Mouse (Mus musculus) embryo, embryonic 11 days (tissue): ENCODE results near the gene Afp.

ENCODE experiments used
- DNase-seq: peaks from one replicate; pipeline ENCODE4 v3.0.0-alpha.2; 2015

Gene Afp

DNA sequence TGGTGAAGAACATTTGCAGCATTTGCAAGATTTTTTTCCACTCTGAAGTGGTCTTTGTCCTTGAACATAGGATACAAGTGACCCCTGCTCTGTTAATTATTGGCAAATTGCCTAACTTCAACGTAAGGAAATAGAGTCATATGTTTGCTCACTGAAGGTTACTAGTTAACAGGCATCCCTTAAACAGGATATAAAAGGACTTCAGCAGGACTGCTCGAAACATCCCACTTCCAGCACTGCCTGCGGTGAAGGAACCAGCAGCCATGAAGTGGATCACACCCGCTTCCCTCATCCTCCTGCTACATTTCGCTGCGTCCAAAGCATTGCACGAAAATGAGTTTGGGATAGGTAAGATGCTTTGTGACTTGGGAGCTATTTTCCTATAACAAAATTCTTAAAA lies at the start of gene Afp:
Gene Afp (plus strand): TSS at position 220 of the 400 bp plus-strand sequence.
- no peak for DNase-seq

DNA sequence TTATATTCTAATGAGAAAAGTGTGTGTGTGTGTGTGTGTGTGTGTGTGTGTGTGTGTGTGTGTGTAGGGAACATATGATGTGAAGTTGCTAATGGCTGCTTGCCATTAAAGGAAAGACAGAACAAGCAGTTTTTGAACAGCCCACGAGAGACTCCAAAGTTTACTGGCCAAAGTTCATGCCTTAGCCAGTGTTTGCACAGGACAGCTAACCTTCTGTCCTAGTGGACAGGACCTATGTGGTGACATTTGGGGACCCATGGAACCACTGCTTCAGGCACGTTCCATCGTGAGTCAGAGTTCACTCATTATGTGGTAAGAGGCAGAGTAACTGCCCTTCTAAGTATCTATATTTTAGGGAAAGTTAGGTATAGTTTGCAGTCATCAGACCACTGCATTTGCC lies 43.0 kb upstream of the Afp start:
- DNase-seq: no peak

DNA sequence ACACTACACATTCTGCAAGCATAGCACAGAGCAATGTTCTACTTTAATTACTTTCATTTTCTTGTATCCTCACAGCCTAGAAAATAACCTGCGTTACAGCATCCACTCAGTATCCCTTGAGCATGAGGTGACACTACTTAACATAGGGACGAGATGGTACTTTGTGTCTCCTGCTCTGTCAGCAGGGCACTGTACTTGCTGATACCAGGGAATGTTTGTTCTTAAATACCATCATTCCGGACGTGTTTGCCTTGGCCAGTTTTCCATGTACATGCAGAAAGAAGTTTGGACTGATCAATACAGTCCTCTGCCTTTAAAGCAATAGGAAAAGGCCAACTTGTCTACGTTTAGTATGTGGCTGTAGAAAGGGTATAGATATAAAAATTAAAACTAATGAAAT lies 40.6 kb upstream of the Afp start:
- no peak for DNase-seq

DNA sequence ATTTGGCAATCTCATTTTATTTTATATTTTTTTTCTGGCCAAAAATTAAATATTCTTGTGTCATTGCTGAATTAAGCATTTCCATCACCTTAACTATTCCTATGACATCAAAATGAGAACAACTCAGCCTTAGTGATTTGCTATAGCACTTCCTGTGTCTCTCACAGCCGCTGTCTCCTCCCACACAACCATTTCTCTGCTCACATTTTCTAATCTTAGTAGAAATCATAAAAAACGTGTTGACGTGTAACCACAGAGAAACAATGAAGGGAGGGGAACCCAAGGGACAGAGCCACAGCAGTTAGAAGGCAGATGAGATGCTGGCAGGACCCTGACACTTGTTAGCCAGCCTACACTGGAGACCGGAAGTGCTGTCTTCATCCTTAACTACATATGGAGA lies 37.8 kb upstream of the Afp start:
- DNase-seq: no peak

DNA sequence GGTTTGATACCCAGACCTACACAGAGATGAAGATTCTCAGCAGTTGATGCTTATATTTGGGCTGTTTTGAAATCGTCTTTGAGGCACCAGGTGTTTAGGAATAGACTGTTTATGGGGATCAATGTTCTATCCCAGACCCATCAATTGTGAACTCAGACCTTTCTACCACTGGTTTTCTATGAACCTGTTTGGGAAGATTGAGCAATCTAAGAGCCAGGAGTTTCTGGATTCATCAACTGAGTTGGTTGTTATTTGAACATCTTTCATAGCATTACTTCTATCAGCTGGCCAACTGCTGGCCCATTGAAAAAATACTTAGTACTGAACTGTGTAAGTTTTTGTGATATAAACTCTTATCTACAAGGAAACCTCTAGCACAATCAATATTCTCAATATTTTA lies 33.3 kb upstream of the Afp start:
- no peak for DNase-seq

DNA sequence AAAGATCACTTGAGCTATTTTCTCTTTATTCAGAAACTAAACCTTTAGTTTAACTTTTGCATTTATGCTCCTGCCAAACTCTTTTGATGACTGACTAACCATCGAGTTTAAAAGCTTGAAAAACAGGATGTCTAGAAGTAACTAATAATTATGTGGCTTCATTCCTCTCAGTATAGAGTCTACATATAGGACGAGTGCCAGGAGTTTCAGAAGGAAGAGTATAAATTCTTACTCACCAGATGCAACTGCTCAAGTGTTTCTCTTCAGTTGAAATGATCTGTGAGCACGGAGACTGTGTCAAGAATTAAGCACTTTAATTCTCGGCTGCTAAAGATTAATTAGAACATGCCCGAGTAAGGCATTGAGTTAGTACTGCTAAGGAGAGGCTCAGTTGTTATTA lies 31.8 kb upstream of the Afp start:
- no peak for DNase-seq

DNA sequence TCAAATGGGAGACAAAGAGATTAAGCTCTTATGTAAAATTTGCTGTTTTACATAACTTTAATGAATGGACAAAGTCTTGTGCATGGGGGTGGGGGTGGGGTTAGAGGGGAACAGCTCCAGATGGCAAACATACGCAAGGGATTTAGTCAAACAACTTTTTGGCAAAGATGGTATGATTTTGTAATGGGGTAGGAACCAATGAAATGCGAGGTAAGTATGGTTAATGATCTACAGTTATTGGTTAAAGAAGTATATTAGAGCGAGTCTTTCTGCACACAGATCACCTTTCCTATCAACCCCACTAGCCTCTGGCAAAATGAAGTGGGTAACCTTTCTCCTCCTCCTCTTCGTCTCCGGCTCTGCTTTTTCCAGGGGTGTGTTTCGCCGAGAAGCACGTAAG lies 29.9 kb upstream of the Afp start, which contains the start of gene Alb:
Gene Alb (plus strand): TSS at position 279 of the 400 bp plus-strand sequence.
- DNase-seq: no peak

DNA sequence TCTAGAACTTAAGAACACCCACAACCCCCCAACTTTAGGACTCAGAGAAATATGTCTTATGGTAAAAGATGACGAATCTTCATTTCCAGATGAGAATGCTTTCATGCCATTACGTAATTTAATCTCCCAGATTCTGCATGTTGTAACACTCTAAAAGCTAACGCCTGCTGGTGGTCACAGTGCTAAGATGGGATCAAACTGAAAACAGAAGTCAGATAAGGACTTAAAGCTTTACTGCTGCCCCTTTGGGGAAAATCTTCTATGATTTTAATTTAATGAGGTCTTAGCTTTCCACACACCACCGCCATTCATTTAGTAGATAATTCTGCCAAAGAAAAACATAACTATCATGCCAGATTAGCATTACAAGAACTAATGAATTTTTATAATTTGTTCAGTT lies 23.7 kb upstream of the Afp start:
- no peak for DNase-seq

DNA sequence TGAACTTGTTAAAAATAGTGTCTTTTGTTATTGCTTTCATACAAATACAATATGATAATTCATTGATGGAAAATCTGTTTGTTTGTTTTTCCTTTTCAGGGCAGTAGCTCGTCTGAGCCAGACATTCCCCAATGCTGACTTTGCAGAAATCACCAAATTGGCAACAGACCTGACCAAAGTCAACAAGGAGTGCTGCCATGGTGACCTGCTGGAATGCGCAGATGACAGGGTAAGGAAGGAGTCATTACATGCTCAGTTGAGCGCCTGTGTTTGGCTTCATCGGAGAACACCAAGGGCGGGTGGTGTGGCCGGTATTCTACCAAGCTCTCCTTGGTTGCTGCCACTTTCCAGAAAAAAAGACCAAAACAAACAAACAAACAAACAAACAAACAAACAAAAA lies 23.3 kb upstream of the Afp start:
- peak; percentile 68 for DNase-seq

DNA sequence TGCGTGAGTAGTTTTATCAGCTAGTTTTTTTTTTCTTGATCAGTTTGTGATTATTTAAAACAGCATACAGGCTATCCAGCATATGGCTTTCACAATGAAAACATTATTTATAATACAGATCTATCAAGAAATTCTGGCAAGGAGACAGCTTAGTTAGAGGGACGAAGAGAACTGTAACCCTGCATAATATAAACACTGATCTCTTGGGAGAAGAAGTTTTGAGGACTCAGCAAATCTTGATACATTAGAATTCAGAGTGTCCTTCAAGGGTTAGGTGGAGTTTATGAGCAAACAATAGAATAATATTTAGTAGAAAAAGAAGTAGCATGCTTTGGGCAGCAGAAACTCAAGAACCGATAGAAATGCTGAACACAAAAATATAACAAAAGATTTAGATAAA lies 19.7 kb upstream of the Afp start:
- DNase-seq: no peak

DNA sequence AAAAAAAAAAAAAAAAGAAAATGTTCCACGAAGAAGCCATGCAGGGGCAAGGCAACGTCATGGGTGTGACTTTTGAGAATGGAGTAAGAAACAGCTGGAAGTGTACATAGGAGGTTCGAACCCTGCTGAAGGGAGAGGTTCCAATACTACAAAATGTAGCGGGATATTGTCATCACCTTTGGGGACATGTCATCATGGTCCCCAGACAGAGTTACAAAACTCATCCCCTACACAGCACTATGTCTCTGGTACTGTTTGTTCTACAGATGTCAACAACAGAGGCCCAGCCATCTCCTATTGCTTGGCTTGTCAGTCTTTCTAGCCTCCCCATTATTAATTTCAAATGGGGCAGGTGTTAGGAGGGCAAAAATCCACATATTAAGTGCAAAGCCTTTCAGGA lies 16.6 kb upstream of the Afp start:
- no peak for DNase-seq

DNA sequence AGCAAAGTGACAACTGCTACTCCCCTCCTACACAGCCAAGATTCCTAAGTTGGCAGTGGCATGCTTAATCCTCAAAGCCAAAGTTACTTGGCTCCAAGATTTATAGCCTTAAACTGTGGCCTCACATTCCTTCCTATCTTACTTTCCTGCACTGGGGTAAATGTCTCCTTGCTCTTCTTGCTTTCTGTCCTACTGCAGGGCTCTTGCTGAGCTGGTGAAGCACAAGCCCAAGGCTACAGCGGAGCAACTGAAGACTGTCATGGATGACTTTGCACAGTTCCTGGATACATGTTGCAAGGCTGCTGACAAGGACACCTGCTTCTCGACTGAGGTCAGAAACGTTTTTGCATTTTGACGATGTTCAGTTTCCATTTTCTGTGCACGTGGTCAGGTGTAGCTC lies 16.2 kb upstream of the Afp start:
- no peak for DNase-seq

DNA sequence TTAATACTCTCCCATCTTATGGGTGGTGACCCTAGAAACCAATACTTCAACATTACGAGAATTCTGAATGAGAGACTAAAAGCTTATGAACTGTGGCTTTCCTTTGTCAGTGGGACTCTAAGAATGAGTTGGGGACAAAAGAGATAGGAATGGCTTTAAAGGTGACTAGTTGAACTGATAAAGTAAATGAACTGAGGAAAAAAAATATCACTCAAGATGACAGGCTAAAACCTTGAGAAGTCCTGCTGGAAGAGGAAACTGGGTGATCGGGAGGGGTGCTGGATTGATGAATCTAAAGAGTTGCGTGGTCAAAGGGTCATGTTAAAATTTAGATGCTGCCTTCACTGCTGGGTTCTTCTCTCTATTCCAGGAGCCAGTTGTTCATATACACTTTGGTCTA lies 13.8 kb upstream of the Afp start:
- DNase-seq: no peak

DNA sequence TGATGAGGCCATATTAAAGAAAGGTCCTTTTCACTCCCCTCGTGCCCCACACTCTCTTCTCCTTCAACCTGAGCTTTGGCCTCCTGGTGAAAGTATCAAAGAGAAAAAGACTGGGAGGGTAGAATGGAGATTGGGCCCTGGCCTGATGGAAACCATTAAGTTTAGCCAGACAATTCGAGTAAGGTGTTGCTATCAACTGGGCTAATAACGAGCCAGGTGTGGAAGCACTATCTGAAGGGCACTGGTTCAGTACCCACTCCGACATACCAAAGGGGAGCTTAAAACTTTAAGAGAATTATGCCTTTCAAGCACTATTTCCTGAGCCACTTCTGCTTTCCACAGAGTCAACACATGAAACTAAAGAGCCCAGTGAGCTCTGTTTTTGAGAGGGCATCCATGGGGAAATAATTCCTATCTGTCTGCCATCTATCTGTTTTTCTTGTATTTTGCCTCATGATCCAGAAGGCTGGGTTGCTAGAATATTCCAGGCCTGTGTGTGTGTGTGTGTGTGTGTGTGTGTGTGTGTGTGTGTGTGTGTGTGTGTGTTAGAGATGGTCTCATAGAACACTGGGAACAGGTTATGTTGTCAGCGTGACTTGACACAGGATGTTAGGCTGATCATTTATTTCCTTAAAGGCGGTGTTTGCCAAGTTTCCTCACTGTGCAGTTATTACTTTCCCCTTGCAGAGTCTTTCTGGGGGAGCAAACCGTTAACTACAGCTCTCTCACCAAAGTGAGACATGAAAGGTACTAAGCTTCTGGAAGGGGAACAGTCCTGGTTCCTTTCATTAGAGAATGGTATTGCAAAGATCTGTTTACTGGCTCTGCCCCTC lies 13.0 kb upstream of the Afp start:
- no peak for DNase-seq

DNA sequence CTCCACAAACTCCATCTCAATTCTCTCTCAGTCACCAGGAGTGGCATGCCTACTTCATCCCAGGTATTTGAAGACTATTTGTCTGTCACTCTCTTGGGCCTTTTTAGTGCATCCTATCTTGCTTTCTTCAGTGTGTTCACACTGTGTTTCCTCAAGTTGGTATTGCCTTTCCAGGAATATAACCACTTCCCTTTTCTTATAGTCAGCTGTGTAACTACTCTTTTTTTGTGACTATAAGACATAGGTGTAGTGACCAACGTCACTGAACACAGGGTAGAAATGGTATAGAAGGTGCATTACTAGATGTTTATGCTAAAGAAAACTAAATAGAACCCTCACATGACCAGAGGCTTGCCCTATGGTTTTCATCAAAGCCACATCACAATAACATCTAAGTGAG lies 11.7 kb upstream of the Afp start:
- no peak for DNase-seq

DNA sequence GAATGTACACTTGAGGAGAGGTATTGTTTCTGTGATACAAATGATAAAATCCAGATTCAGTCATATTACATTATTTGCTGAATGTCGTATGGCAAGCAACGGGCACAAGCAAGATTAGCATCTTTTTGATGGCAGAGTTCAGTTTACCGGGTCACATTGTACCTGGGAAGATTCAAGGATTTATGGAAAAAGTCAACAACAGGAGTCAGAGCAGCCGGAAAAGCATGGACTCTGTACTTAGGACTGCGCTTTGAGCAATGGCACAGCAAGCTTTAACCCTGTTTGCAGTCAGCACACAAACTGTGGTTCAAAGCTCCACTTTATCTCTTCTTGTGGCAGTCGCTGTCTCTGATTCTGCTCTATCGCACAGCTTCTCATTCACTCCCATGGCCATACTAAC lies 4.9 kb upstream of the Afp start:
- DNase-seq: no peak

DNA sequence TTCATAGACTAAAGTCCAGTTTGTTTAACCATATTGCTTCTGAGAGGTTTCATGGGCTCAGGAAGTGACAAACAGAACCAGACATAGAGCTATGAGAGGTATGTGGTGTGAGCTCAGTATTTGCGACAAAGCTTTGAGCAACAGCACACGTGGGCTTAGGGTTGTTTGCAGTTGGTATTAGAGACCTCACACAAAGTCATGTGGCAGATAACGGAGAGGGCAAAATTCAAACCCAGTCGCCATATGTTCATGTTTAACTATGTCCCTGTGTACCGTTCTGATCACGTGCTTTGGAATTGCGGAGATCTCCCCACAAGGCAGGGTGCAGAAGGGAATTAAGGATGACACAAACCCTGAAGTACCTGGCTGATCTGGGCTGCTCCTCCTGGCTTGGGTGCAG lies 2.2 kb upstream of the Afp start:
- DNase-seq: no peak

DNA sequence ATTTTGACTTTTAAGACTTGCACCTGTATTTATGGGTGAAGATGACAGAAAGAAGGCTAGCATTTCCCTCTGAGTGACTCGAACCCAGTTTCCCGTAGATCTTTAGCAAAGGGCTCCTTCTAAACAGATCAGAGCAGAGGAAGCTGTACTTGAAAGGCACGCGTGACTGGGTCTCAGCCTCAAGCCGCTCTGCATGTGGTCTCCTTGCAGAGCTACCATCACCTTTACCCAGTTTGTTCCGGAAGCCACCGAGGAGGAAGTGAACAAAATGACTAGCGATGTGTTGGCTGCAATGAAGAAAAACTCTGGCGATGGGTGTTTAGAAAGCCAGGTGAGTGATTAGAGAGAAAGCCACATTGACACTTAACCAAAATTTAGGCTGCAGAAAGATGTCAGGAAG lies 1.9 kb downstream of the Afp start:
- DNase-seq: no peak

DNA sequence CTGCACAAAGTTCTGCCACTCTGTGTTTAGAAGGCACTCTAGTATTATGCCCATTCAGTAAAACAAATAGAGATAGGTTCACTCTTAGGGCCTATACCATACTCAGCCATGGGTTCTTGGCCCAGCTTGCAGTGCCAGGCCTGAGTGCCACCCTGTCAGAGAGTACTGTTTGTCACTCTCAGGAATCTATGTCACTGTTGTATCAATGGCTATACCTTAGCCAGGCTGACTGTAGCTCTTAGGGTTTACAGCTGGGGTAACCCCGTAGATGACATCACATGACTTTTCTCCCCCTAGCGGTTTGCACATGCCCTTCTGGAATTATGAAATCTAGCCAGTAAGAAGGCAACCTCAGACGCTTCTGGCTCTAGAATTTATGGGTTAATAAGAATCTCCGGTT lies 3.8 kb downstream of the Afp start:
- no peak for DNase-seq

DNA sequence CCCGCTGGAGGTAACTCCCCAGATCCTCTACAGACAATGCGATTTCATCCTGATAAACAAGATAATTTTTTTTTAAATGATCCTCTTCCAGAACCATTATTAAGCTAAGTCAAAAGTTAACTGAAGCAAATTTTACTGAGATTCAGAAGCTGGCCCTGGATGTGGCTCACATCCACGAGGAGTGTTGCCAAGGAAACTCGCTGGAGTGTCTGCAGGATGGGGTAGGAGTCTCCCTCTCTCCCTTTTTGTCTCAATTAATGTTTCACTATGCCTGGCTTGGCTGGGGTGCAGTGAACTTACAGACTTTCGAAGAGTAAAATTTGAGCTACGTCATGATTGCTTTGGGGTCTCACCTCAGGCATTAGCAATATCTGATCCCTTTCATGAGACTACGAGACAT lies 9.0 kb downstream of the Afp start:
- no peak for DNase-seq

DNA sequence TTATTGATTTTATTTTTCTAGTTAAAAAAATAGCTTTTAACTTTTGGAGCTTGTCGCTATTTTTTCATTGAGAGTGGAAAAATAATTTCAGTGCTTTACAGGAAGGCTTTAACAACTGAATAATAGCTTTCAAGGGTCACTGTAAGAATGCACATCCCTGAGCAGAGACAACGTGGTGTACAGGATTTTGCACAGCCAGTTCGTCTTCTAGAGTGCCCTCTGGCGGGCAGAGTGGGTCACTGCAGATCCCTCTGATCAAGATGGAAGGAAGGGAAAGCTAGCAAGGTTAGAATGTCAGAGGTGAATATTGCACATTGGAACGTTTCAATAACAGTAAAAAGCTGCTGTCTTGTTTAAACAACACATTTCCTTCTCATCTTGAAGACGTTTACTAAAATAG lies 10.2 kb downstream of the Afp start:
- DNase-seq: peak; percentile 79

DNA sequence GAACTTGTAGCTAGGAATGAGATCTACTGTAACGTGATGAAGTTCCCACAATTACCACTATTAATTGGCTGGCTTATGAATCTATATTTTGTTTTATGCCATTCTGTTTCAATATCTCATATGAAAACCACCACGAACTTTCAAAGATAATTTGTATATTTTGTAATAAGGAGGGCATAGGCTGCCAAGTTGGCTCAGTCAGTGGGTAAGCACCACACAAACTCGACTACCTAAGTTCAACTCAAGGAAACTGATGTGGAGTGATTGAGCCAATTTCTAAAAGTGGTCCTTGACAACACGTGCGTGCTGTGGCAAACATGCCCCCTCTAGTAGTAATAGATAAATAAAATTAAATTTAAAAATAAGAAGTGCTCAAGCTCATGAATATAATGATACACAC lies 11.2 kb downstream of the Afp start:
- DNase-seq: no peak

DNA sequence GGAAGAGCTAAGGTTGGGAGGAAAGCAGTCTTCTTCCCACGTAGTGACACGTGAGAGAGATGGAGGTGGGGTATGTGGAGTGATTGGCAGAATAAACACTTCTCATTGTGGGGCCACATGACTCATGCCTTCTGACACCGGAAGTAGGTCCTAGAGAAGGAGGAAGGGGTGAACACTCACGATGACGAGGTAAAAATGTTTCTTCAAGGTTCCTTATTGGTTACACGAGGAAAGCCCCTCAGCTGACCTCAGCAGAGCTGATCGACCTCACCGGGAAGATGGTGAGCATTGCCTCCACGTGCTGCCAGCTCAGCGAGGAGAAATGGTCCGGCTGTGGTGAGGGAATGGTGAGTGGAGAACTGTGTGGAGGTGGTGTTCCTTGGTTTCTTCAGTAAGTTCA lies 14.2 kb downstream of the Afp start:
- no peak for DNase-seq

DNA sequence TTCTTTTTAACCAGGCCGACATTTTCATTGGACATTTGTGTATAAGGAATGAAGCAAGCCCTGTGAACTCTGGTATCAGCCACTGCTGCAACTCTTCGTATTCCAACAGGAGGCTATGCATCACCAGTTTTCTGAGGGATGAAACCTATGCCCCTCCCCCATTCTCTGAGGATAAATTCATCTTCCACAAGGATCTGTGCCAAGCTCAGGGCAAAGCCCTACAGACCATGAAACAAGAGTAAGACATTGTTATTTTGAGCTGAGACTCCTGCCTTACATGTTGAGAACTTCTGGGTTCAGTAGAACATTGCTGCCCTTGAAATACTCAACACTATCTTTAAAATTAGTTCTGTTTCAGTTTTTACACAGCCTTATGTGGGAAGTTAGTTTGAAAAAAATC lies 16.0 kb downstream of the Afp start:
- no peak for DNase-seq

DNA sequence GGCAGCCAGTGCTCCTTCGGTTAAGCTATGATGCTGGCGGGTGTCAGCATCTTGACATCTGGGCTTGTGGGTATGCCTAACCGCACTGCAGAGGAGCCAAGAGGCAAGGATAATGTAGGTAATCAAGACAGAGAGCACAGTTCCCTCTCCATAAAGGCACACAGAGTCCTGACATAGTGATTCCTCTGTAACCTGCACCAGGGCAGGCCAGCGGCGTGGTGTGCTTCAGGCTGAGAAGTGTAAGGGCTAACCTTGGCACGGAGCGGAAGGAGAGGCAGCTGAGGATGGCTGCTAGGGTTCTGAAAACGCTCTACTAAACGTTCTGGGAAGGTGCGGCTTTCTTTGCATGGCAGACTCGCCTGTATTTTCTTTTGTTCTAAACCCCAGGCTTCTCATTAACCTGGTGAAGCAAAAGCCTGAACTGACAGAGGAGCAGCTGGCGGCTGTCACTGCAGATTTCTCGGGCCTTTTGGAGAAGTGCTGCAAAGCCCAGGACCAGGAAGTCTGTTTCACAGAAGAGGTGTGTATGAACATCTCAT lies 16.9 kb downstream of the Afp start:
- DNase-seq: peak; percentile 4
